Mouse (Mus musculus) kidney, adult 2 months (tissue): ENCODE data around the gene St3gal2. TPM values are rescaled to one million over a fixed set of nuclear protein-coding genes. Genes with fewer than 3 reads are reported as not detected.

Source experiments
- DNase-seq: peaks from one replicate; pipeline ENCODE4 v3.0.0; 2021
- H3K27ac ChIP-seq: fragments of 200-500 bp; 2 replicates; pipeline ENCODE4 v1.5.1; 2012; ENCODE audit warnings: low read depth, low read length, control low read depth, inconsistent platforms; ENCODE audit not compliant: insufficient read depth
- H3K27me3 ChIP-seq: fragments of 200-500 bp; replicated peaks from 2 replicates; pipeline ENCODE4 v1.6.1; 2012; ENCODE audit warnings: mild to moderate bottlenecking, moderate library complexity, low read length, inconsistent platforms; ENCODE audit not compliant: control insufficient read depth, insufficient read depth
- H3K36me3 ChIP-seq: fragments of 200-500 bp; 2 replicates; pipeline ENCODE4 v1.6.1; 2012; ENCODE audit warnings: mild to moderate bottlenecking, moderate library complexity, low read length, inconsistent platforms; ENCODE audit not compliant: control insufficient read depth, insufficient read depth
- H3K4me1 ChIP-seq: fragments of 200-500 bp; 2 replicates; pipeline ENCODE4 v1.6.1; 2011; ENCODE audit warnings: low read length; ENCODE audit not compliant: control insufficient read depth, insufficient read depth
- H3K4me3 ChIP-seq: fragments of 200-500 bp; 2 replicates; pipeline ENCODE4 v1.5.1; 2011; ENCODE audit warnings: mild to moderate bottlenecking, low read depth, low read length, control low read depth; ENCODE audit not compliant: insufficient read depth
- CTCF ChIP-seq: fragments of 200-500 bp; conservative IDR thresholded peaks from 2 replicates; pipeline ENCODE4 v1.5.1; 2011; ENCODE audit warnings: low read depth, mild to moderate bottlenecking, control low read depth, low read length, moderate library complexity, mixed read lengths; ENCODE audit not compliant: insufficient read depth, insufficient read length
- POLR2A ChIP-seq: fragments of 200-500 bp; IDR thresholded peaks from one replicate; pipeline ENCODE4 v1.6.1; 2011; ENCODE audit warnings: low read depth, low read length, control low read depth
- WGBS: fragments of 180-500 bp; shearing (Covaris S2); methylation state at CpG from one replicate; pipeline ENCODE4 v1.1.7; 2018; 5-methylcytosine and 5-hydroxymethylcytosine counted together
- polyA plus RNA-seq: library from polyadenylated mRNA; depleted of rRNA; stranded (reverse); fragments of >200 nt; gene quantifications from 2 replicates; pipeline ENCODE4 v1.2.3, GENCODE M21; 2012

Gene St3gal2
- polyA plus RNA-seq, 1 experiment, result 28.6 TPM

- Histone ChIP-seq H3K4me3 (no peak overlapping the region), H3K27me3 (no peaks in the 10 kb centered on the region), H3K36me3 (peaks cover 1% of the 10 kb centered on the region), H3K27ac (no peak overlapping the region), H3K4me1 (no peaks in the 10 kb centered on the region)
- TF ChIP-seq POLR2A, result no peak
- TF ChIP-seq CTCF, result no peak
- 90% methylated on average over 8 of the region's 8 CpGs for WGBS
- DNase-seq, result no peak
Observed at GRCm38 (mm10) chr8:110888441-110888840, 31.3 kb upstream of the St3gal2 start.

- Histone ChIP-seq H3K4me1 (no peaks in the 10 kb centered on the region), H3K27me3 (no peaks in the 10 kb centered on the region), H3K36me3 (peaks cover 1% of the 10 kb centered on the region), H3K27ac (no peak overlapping the region), H3K4me3 (no peak overlapping the region)
- TF ChIP-seq POLR2A (no peak), CTCF (no peak)
- WGBS, result 89% methylated on average over 16 of the region's 16 CpGs
- no peak for DNase-seq
Observed at GRCm38 (mm10) chr8:110888860-110889259, 30.9 kb upstream of the St3gal2 start.

- no peak for DNase-seq
- peaks cover 1% of the 10 kb centered on the region for H3K36me3 ChIP-seq
Observed at GRCm38 (mm10) chr8:110889904-110890470, 29.7 kb upstream of the St3gal2 start.

GRCm38 (mm10) chr8:110892040-110892439 lies 27.7 kb upstream of the St3gal2 start:
- no peak for DNase-seq
- WGBS, result 90% methylated on average over 7 of the region's 7 CpGs
- Histone ChIP-seq H3K36me3 (peaks cover 1% of the 10 kb centered on the region), H3K4me3 (no peak overlapping the region), H3K27ac (no peak overlapping the region), H3K27me3 (no peaks in the 10 kb centered on the region), H3K4me1 (no peaks in the 10 kb centered on the region)
- 0 out of 2 replicates have a peak, but pooled peaks have one; percentile 5 for TF ChIP-seq CTCF
- no peak for TF ChIP-seq POLR2A

More at GRCm38 (mm10) chr8:110889904-110890470, 29.7 kb upstream of the St3gal2 start:
- no peaks in the 10 kb centered on the region for H3K27me3 ChIP-seq
- TF ChIP-seq POLR2A (no peak), CTCF (no peak)
- no peaks in the 10 kb centered on the region for H3K4me1 ChIP-seq
- 85% methylated on average over 12 of the region's 12 CpGs for WGBS
- no peak overlapping the region for H3K27ac ChIP-seq
- no peak overlapping the region for H3K4me3 ChIP-seq

- no peak for DNase-seq
Observed at GRCm38 (mm10) chr8:110892913-110893312, 26.8 kb upstream of the St3gal2 start.

GRCm38 (mm10) chr8:110894851-110895250 lies 24.9 kb upstream of the St3gal2 start:
- no peaks in the 10 kb centered on the region for H3K4me1 ChIP-seq
- WGBS, result 79% methylated on average over 10 of the region's 10 CpGs
- TF ChIP-seq POLR2A, result no peak
- no peak for TF ChIP-seq CTCF
- H3K4me3 ChIP-seq, result no peak overlapping the region
- DNase-seq, result no peak
- no peak overlapping the region for H3K27ac ChIP-seq
- no peaks in the 10 kb centered on the region; the same call in 1 of the 2 replicates for H3K36me3 ChIP-seq
- H3K27me3 ChIP-seq, result no peaks in the 10 kb centered on the region

More at GRCm38 (mm10) chr8:110892913-110893312, 26.8 kb upstream of the St3gal2 start:
- Histone ChIP-seq H3K4me3 (no peak overlapping the region), H3K36me3 (peaks cover 1% of the 10 kb centered on the region), H3K27me3 (no peaks in the 10 kb centered on the region), H3K4me1 (no peaks in the 10 kb centered on the region), H3K27ac (no peak overlapping the region)
- 95% methylated on average over 2 of the region's 2 CpGs for whole genome bisulfite sequencing
- no peak for TF ChIP-seq POLR2A
- no peak for TF ChIP-seq CTCF

GRCm38 (mm10) chr8:110895254-110895653 lies 24.5 kb upstream of the St3gal2 start:
- WGBS, result 89% methylated on average over 8 of the region's 9 CpGs
- Histone ChIP-seq H3K4me1 (no peaks in the 10 kb centered on the region), H3K27me3 (no peaks in the 10 kb centered on the region), H3K4me3 (no peak overlapping the region), H3K27ac (no peak overlapping the region), H3K36me3 (no peaks in the 10 kb centered on the region; the same call in 1 of the 2 replicates)
- DNase-seq, result no peak
- TF ChIP-seq CTCF (no peak), POLR2A (no peak)

- no peaks in the 10 kb centered on the region; the same call in 1 of the 2 replicates for H3K36me3 ChIP-seq
- DNase-seq, result no peak
- no peaks in the 10 kb centered on the region; the same call in 1 of the 2 replicates for H3K4me1 ChIP-seq
- no peaks in the 10 kb centered on the region for H3K27me3 ChIP-seq
- H3K27ac ChIP-seq, result no peak overlapping the region
- no peak for TF ChIP-seq POLR2A
- TF ChIP-seq CTCF, result no peak
- no peak overlapping the region for H3K4me3 ChIP-seq
- WGBS, result 95% methylated on average over 13 of the region's 13 CpGs
Observed at GRCm38 (mm10) chr8:110895812-110896211, 23.9 kb upstream of the St3gal2 start.
